26 mouse cellular contexts compared by ENCODE assay signal in genomic region chr10:26713986-26714385, GRCm38 (mm10).
"Had no signal": no experiment of that assay in that cellular context is flagged by ENCODE, and none has a peak within 500 bp of the region (broad histone marks: within the 10 kb centered on the region; RNA-seq: fewer than 3 reads in every experiment).

No protein-coding gene starts in this region.

- ATAC-seq: hindbrain, embryonic 16.5 days; inflammation-experienced regulatory T-cells, adult 6 months; intestine, embryonic 15.5 days; intestine, postnatal 0 days; liver, embryonic 12.5 days had no signal

- H3K9ac ChIP-seq: heart, embryonic 13.5 days; heart, embryonic 15.5 days; hindbrain, embryonic 12.5 days; hindbrain, embryonic 14.5 days; intestine, embryonic 15.5 days; limb, embryonic 13.5 days; limb, embryonic 15.5 days; liver, embryonic 12.5 days; liver, embryonic 14.5 days had no signal

- H3K4me3 ChIP-seq: heart, adult 2 months; heart, embryonic 13.5 days; heart, embryonic 15.5 days; hindbrain, embryonic 12.5 days; intestine, embryonic 15.5 days; layer of hippocampus, adult 2 months; left cerebral cortex, adult 2 months; limb, embryonic 13.5 days; limb, embryonic 15.5 days; liver, embryonic 12.5 days had no signal

- H3K27me3 ChIP-seq: heart, embryonic 13.5 days; heart, embryonic 15.5 days; hindbrain, embryonic 12.5 days; intestine, embryonic 15.5 days; limb, embryonic 13.5 days; limb, embryonic 15.5 days; liver, embryonic 12.5 days had no signal

- H3K4me2 ChIP-seq: heart, embryonic 11.5 days; heart, embryonic 13.5 days; heart, embryonic 15.5 days; hindbrain, embryonic 12.5 days; hindbrain, embryonic 14.5 days; intestine, embryonic 15.5 days; limb, embryonic 13.5 days; limb, embryonic 15.5 days; liver, embryonic 12.5 days had no signal

- H3K36me3 ChIP-seq: heart, embryonic 13.5 days; heart, embryonic 15.5 days; hindbrain, embryonic 12.5 days; intestine, embryonic 15.5 days; limb, embryonic 13.5 days; limb, embryonic 15.5 days; liver, embryonic 12.5 days had no signal

- H3K9me3 ChIP-seq: heart, embryonic 13.5 days; heart, embryonic 15.5 days; hindbrain, embryonic 12.5 days; intestine, embryonic 15.5 days; limb, embryonic 13.5 days; limb, embryonic 15.5 days; liver, embryonic 12.5 days had no signal

- H3K4me1 ChIP-seq: heart, embryonic 13.5 days; heart, embryonic 15.5 days; hindbrain, embryonic 12.5 days; intestine, embryonic 15.5 days; limb, embryonic 15.5 days; liver, embryonic 12.5 days had no signal

- DNase-seq: gastrocnemius, postnatal 14 days; gastrocnemius, postnatal 36 days; heart, adult 11 months; heart, adult 2 months; heart, postnatal 14 days; heart, postnatal 36 days; kidney, adult 18-20 months; kidney, adult 8-10 months; kidney, postnatal 10 days; kidney, postnatal 25 days; kidney, postnatal 4 days had no signal

- H3K27ac ChIP-seq: heart, adult 2 months; heart, embryonic 13.5 days; heart, embryonic 15.5 days; hindbrain, embryonic 12.5 days; hindbrain, embryonic 14.5 days; intestine, embryonic 15.5 days; layer of hippocampus, adult 2 months; left cerebral cortex, adult 2 months; limb, embryonic 13.5 days; limb, embryonic 15.5 days; liver, embryonic 12.5 days; liver, embryonic 14.5 days had no signal
